Mouse (Mus musculus): ENCODE measurements around the gene Gm13277.
A peak's percentile ranks its signal among the peaks of the same experiment; 100 is the strongest.
"Not testable (repeated sequence)": the region's sequence is repeated elsewhere in the genome, so short reads cannot be mapped to it uniquely, and the experiment has no call there.

Gm13277 gene

DNA sequence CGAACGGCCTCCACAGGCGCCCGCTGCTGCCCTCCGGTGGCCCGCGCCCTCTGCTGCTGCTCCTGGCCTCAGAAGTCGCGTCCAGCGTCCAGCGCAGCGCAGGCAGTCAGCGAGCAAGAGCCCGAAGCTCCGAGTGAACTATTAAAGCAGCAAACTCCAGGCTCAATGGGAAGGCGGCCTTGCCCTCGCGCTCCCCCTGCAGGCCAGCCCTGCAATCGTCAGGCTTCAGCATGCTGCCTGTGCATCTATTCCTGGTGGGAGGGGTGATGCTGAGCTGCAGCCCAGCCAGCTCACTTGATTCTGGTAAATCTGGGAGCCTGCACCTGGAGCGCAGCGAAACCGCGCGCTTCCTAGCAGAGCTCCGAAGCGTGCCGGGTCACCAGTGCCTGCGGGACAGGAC lies at the start of gene Gm13277:
Gm13277 (plus strand) TSS at position 231 of the 400 bp plus-strand sequence.
- not testable (repeated sequence) for DNase-seq (ENCODE audit: low read depth)

DNA sequence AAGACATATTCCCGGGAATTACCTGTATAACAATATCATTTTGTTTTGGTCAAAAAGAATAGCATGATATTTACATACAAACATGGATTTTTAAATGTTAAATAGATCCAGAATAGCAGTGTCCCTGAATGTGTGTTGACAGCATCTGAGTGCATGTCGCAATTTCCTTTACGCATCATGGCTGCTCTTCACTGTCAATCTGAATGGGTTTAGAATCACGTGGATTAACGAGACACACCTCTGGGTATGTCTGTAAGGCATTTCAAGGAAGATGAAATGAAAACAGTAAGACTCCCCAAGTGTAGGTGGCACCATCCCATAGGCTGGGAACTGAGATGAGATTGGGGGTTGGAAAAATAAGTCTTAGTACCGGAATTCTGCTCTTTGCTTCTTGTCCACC lies 49.4 kb upstream of the Gm13277 start:
- DNase-seq (ENCODE audit: low read depth), result no peak

DNA sequence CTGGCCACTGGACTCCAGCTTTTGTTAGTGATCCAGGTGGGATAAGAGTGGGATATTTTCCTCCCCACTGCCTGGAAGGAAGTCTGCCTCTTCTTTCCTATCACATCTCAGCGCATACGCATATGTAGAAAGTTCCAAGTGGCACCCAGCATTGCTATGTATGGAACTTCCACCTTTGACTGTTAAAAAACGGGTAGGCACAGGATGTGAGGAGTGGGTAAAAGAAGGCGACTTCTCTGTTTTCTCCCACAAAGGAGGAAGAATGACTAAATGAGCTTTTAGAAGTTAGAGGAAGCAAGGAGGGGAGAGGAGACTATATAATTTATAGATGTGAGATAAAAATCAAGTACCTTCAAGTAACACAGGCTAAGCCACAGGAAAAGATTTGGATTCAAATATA lies 47.0 kb upstream of the Gm13277 start:
- DNase-seq (ENCODE audit: low read depth), result no peak

DNA sequence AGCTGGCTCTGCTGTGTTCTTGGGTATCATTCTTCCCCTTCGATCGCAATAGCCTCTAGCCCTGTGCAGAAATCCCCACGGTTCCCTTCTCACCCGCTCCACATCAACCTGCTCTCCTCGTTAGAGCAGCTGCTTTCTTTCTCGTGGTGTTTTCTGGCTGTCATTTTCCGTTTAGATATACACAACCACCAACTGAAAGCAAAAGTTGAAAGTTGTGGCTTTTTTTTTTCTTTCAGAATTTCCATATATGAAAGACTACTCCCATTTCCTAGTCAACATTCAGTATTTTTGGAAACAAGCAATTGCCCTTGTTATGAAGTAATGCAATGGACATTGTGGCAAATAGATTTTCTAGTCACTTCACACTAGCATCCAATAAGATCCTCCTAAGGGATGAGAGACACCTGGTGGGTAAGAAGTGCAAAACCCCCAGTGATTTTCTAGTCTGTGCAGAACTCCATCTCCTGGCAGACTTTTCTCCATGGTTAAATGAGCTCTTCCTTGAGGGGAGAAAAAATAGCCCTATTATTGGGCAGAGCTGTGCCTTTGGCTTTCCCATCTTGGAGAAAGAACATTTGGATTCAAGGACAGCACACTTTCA lies 45.6 kb upstream of the Gm13277 start:
- no peak for DNase-seq (ENCODE audit: low read depth)

DNA sequence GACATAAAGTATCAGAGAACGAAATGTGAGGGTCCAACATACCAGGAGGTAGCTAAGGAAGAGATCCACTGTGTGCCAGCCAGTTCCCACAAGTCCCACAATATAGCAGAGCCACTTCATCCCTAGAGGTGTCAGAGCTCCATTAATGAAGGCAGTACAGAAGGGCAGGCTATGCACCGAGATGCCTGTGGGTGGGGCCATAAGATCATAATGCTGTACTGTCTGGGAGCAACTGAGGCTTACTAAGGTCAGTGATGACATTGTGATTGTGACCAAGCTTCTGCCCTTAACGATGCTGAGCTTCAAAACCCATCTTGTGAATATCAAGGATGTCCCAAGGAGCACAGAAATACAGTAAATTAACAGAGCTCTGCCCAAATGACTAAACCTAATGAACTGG lies 44.2 kb upstream of the Gm13277 start:
- DNase-seq (ENCODE audit: low read depth), result no peak

DNA sequence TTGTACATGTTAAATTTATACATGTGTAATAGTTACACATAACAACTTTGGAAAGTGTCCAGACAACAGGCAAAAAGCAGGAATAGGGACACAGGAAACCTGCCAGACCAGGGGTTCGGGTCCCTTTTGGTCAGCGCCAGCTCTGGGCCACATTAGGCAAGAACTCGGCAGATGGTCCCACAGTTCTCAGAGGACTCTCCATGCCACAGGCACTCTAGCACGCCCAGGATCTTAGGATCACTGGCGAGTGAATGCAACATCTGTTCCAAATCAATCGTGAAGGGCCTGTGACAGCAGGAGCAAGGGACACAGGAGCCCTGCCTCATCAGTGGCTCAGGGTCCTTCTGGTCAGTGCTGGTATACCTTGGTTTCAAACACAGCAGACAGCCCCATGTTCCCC lies 38.5 kb upstream of the Gm13277 start:
- DNase-seq (ENCODE audit: low read depth), result no peak

DNA sequence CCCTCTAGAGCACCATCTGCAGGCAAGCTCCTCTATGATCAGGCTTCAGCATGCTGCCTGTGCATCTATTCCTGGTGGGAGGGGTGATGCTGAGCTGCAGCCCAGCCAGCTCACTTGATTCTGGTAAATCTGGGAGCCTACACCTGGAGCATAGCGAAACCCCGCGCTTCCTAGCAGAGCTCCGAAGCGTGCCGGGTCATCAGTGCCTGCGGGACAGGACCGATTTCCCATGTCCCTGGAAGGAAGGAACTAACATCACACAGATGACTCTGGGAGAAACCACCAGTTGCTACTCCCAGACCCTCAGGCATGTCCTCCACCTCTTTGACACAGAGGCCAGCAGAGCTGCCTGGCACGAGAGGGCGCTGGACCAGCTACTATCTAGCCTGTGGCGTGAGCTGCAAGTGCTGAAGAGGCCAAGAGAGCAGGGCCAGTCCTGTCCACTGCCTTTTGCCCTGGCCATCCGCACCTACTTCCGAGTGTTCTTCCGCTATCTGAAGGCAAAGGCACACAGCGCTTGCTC lies 33.6 kb upstream of the Gm13277 start, which contains the start of gene Gm13271:
Gm13271 (plus strand) TSS at position 51 of the 523 bp plus-strand sequence.
- DNase-seq (ENCODE audit: low read depth), result not testable (repeated sequence)

DNA sequence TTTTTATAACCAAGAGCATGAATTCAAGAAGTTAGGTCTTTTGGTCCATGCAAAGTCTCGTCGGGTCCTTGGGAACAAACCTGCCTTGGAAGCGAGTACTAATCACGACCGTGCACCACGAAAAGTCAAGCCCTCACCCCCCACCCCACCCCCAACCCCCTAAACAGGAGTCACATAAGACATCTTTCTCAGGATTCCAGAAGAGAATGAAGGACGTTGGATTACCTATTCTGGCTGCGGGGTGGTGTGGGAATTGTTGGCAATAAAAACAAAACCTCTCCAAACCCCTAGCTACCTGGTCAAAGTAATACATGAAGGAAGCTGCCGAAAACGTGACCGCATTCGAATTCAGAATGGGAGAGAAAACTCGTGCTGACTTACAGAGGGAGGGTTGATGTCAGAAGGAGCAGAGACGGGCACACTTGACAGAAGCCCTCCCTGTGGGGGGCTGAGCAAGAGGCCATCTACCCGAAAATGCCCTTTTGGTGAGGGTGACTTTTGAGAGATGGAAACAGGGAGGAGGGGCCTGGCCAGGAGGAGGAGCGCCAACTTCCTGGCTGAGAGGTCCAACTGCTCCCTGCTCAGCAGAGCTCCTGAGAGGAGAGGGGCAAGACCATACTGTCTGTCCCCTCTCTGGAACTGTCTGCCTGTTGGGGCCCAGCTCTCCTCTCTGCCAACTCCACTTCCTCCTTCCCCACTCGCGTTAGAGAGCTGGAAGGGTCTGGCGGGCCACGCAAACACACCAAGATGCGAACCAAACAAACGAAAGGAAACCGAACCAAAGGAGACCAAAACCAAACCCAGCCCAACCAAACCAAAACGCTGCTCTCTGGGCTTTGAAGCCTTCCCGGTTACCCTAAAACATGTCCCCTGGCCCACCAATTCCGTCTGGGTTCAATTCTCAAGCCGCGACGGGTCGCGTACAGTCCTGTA lies 31.6 kb upstream of the Gm13277 start:
- DNase-seq (ENCODE audit: low read depth), result peak; percentile 19

DNA sequence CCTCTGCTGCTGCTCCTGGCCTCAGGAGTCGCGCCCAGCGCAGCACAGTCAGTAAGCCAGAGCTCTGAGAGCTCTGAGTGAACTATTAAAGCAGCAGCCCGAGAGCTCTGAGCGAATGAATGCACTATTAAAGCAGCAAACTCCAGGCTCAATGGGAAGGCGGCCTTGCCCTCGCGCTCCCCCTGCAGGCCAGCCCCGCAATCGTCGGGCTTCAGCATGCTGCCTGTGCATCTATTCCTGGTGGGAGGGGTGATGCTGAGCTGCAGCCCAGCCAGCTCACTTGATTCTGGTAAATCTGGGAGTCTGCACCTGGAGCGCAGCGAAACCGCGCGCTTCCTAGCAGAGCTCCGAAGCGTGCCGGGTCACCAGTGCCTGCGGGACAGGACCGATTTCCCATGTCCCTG lies 30.8 kb upstream of the Gm13277 start:
- DNase-seq (ENCODE audit: low read depth), result peak; percentile 79

DNA sequence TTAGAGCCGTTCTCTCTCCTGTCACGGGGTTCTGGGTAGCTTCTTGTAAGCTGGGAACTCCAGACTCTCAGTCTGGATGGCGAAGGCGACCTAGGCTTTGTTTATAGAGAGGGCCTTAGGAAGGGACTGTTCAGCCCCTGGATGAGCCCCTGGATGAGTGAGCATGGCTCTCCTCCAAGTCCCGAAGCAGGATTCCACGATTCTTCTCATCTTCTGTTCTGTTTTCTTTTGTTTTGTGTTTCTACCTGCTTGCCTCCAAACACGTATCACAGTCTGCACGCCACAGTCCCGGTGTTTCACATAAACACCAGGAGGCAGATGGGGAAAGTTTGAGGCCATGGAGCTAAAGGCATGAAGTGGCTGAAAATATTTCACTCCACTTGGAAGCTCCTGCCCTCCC lies 29.7 kb upstream of the Gm13277 start:
- not testable (repeated sequence) for DNase-seq (ENCODE audit: low read depth)

DNA sequence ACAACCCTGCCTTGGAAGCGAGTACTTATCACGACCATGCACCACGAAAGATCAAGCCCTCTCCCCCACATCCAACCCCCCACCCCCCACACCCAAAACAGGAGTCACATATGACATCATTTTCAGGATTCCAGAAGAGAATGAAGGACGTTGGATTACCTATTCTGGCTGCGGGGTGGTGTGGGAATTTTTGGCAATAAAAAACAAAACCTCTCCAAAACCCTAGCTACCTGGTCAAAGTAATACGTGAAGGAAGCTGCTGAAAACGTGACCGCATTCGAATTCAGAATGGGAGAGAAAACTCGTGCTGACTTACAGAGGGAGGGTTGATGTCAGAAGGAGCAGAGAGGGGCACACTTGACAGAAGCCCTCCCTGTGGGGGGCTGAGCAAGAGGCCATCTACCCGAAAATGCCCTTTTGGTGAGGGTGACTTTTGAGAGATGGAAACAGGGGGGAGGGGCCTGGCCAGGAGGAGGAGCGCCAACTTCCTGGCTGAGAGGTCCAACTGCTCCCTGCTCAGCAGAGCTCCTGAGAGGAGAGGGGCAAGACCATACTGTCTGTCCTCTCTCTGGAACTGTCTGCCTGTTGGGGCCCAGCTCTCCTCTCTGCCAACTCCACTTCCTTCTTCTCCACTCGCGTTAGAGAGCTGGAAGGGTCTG lies 28.7 kb upstream of the Gm13277 start, which contains the start of gene Gm13283:
Gm13283 (plus strand) TSS at position 510 of the 659 bp plus-strand sequence.
- not testable (repeated sequence) for DNase-seq (ENCODE audit: low read depth)

DNA sequence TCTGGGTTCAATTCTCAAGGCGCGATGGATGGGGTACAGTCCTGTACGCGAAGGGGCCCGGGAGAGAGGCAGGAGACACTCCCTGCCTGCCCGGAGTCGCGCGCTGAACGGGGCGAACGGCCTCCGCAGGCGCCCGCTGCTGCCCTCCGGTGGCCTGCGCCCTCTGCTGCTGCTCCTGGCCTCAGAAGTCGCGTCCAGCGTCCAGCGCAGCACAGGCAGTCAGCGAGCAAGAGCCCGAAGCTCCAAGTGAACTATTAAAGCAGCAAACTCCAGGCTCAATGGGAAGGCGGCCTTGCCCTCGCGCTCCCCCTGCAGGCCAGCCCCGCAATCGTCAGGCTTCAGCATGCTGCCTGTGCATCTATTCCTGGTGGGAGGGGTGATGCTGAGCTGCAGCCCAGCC lies 28.0 kb upstream of the Gm13277 start:
- DNase-seq (ENCODE audit: low read depth), result peak; percentile 80

DNA sequence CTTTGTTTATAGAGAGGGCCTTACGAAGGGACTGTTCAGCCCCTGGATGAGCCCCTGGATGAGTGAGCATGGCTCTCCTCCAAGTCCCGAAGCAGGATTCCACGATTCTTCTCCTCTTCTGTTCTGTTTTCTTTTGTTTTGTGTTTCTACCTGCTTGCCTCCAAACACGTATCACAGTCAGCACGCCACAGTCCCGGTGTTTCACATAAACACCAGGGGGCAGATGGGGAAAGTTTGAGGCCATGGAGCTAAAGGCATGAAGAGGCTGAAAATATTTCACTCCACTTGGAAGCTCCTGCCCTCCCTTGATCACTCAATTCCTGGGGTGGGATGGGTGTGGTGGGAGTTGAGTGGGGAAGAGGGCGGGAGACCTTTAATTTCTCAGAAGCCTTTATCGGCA lies 26.7 kb upstream of the Gm13277 start:
- not testable (repeated sequence) for DNase-seq (ENCODE audit: low read depth)

DNA sequence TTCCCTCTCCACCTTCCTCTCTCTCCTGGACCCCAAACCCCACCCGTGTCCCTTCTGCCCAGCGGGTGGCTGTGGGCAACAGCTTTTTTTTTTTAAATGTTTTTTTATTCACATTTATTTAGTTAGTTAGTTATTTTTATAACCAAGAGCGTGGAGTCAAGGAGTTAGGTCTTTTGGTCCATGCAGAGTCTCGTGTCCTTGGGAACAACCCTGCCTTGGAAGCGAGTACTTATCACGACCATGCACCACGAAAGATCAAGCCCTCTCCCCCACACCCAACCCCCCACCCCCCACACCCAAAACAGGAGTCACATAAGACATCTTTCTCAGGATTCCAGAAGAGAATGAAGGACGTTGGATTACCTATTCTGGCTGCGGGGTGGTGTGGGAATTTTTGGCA lies 26.1 kb upstream of the Gm13277 start:
- not testable (repeated sequence) for DNase-seq (ENCODE audit: low read depth)

DNA sequence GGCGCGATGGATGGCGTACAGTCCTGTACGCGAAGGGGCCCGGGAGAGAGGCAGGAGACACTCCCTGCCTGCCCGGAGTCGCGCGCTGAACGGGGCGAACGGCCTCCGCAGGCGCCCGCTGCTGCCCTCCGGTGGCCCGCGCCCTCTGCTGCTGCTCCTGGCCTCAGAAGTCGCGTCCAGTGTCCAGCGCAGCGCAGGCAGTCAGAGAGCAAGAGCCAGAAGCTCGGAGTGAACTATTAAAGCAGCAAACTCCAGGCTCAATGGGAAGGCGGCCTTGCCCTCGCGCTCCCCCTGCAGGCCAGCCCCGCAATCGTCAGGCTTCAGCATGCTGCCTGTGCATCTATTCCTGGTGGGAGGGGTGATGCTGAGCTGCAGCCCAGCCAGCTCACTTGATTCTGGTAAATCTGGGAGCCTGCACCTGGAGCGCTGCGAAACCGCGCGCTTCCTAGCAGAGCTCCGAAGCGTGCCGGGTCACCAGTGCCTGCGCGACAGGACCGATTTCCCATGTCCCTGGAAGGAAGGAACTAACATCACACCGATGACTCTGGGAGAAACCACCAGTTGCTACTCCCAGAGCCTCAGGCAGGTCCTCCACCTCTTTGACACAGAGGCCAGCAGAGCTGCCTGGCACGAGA lies 24.9 kb upstream of the Gm13277 start:
- DNase-seq (ENCODE audit: low read depth), result peak; percentile 65

DNA sequence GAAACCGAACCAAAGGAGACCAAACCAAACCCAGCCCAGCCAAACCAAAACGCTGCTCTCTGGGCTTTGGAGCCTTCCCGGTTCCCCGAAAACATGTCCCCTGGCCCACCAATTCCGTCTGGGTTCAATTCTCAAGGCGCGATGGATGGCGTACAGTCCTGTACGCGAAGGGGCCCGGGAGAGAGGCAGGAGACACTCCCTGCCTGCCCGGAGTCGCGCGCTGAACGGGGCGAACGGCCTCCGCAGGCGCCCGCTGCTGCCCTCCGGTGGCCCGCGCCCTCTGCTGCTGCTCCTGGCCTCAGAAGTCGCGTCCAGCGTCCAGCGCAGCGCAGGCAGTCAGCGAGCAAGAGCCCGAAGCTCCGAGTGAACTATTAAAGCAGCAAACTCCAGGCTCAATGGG lies 14.9 kb upstream of the Gm13277 start, which contains the start of gene Gm13290:
Gm13290 (plus strand) TSS at position 301 of the 400 bp plus-strand sequence.
- not testable (repeated sequence) for DNase-seq (ENCODE audit: low read depth)

DNA sequence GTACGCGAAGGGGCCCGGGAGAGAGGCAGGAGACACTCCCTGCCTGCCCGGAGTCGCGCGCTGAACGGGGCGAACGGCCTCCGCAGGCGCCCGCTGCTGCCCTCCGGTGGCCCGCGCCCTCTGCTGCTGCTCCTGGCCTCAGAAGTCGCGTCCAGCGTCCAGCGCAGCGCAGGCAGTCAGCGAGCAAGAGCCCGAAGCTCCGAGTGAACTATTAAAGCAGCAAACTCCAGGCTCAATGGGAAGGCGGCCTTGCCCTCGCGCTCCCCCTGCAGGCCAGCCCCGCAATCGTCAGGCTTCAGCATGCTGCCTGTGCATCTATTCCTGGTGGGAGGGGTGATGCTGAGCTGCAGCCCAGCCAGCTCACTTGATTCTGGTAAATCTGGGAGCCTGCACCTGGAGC lies 11.8 kb upstream of the Gm13277 start, which contains the start of gene Gm13289:
Gm13289 (plus strand) TSS at position 301 of the 400 bp plus-strand sequence.
- DNase-seq (ENCODE audit: low read depth), result not testable (repeated sequence)

DNA sequence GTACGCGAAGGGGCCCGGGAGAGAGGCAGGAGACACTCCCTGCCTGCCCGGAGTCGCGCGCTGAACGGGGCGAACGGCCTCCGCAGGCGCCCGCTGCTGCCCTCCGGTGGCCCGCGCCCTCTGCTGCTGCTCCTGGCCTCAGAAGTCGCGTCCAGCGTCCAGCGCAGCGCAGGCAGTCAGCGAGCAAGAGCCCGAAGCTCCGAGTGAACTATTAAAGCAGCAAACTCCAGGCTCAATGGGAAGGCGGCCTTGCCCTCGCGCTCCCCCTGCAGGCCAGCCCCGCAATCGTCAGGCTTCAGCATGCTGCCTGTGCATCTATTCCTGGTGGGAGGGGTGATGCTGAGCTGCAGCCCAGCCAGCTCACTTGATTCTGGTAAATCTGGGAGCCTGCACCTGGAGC lies 8.9 kb upstream of the Gm13277 start, which contains the start of gene Gm13272:
Gm13272 (plus strand) TSS at position 301 of the 400 bp plus-strand sequence.
- DNase-seq (ENCODE audit: low read depth), result not testable (repeated sequence)

DNA sequence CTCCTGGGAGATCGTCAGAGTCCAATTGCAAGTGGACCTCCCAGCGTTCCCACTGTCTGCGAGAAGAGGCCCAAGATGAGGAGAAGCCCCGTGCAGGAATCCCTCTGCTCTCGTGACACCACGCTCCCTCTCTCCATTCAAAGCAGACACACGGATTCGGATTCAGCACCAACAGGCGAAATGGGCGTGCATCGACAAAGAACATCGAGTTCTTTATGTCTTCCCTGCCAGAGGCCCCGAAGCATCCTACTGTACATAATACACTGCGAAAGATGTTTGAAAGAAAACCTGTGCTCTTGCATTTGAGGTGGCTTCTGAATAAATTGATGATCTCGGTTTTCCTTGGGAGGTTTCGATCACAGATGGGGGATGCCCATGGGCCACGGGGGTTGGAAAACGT lies 8.1 kb upstream of the Gm13277 start:
- DNase-seq (ENCODE audit: low read depth), result not testable (repeated sequence)

DNA sequence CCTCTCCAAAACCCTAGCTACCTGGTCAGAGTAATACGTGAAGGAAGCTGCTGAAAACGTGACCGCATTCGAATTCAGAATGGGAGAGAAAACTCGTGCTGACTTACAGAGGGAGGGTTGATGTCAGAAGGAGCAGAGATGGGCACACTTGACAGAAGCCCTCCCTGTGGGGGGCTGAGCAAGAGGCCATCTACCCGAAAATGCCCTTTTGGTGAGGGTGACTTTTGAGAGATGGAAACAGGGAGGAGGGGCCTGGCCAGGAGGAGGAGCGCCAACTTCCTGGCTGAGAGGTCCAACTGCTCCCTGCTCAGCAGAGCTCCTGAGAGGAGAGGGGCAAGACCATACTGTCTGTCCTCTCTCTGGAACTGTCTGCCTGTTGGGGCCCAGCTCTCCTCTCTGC lies 6.6 kb upstream of the Gm13277 start, which contains the start of gene Ifnz:
Ifnz (plus strand) TSS at position 301 of the 400 bp plus-strand sequence.
- not testable (repeated sequence) for DNase-seq (ENCODE audit: low read depth)

DNA sequence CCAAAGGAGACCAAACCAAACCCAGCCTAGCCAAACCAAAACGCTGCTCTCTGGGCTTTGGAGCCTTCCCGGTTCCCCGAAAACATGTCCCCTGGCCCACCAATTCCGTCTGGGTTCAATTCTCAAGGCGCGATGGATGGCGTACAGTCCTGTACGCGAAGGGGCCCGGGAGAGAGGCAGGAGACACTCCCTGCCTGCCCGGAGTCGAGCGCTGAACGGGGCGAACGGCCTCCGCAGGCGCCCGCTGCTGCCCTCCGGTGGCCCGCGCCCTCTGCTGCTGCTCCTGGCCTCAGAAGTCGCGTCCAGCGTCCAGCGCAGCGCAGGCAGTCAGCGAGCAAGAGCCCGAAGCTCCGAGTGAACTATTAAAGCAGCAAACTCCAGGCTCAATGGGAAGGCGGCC lies 6.1 kb upstream of the Gm13277 start:
- not testable (repeated sequence) for DNase-seq (ENCODE audit: low read depth)
